Mouse (Mus musculus): ENCODE results near the gene Kremen2.

Kremen2 gene

GRCm38 (mm10) chr17:23760231-23760630 is 14.6 kb upstream of the Kremen2 start:
- DNase-seq (ENCODE audit: low read depth, low spot score) = no peak

- no peak for DNase-seq (ENCODE audit: low read depth, low spot score)
These were observed 13.2 kb upstream of the Kremen2 start for GRCm38 (mm10) chr17:23758801-23759200.

- DNase-seq (ENCODE audit: low read depth, low spot score) = no peak
These were observed 11.9 kb upstream of the Kremen2 start for GRCm38 (mm10) chr17:23757581-23757980.

GRCm38 (mm10) chr17:23755689-23756088 is 10.1 kb upstream of the Kremen2 start:
- no peak for DNase-seq (ENCODE audit: low read depth, low spot score)

GRCm38 (mm10) chr17:23749400-23750191 is 4.0 kb upstream of the Kremen2 start:
- no peak for DNase-seq (ENCODE audit: low read depth, low spot score)

- DNase-seq (ENCODE audit: low read depth, low spot score) = peak; percentile 79
These were observed 3.2 kb upstream of the Kremen2 start for GRCm38 (mm10) chr17:23748631-23749391.

GRCm38 (mm10) chr17:23748026-23748425 is 2.4 kb upstream of the Kremen2 start:
- peak; percentile 53 for DNase-seq (ENCODE audit: low read depth, low spot score)

- DNase-seq (ENCODE audit: low read depth, low spot score) = no peak
These were observed 1.8 kb upstream of the Kremen2 start for GRCm38 (mm10) chr17:23747471-23747870.

- DNase-seq (ENCODE audit: low read depth, low spot score) = no peak
These were observed 1.1 kb upstream of the Kremen2 start for GRCm38 (mm10) chr17:23746767-23747166.

GRCm38 (mm10) chr17:23746311-23746710 is 678 bp upstream of the Kremen2 start:
- peak; percentile 56 for DNase-seq (ENCODE audit: low read depth, low spot score)

GRCm38 (mm10) chr17:23744651-23745050 is 982 bp downstream of the Kremen2 start:
- no peak for DNase-seq (ENCODE audit: low read depth, low spot score)

GRCm38 (mm10) chr17:23744076-23744475 is 1.6 kb downstream of the Kremen2 start:
- DNase-seq (ENCODE audit: low read depth, low spot score) = no peak

GRCm38 (mm10) chr17:23742941-23743340 is 2.7 kb downstream of the Kremen2 start:
- DNase-seq (ENCODE audit: low read depth, low spot score) = no peak

GRCm38 (mm10) chr17:23742210-23742793 is 3.3 kb downstream of the Kremen2 start:
- DNase-seq (ENCODE audit: low read depth, low spot score) = peak; percentile 86

- DNase-seq (ENCODE audit: low read depth, low spot score) = no peak
These were observed 4.0 kb downstream of the Kremen2 start for GRCm38 (mm10) chr17:23741359-23742209.

- DNase-seq (ENCODE audit: low read depth, low spot score) = no peak
These were observed 5.0 kb downstream of the Kremen2 start, which contains the start of gene Paqr4 for GRCm38 (mm10) chr17:23740598-23741021. Gene Paqr4, minus strand, starts transcription at chr17:23740867.

- DNase-seq (ENCODE audit: low read depth, low spot score) = peak; percentile 90
These were observed 5.5 kb downstream of the Kremen2 start for GRCm38 (mm10) chr17:23740136-23740584.

GRCm38 (mm10) chr17:23739202-23740135 is 6.2 kb downstream of the Kremen2 start:
- DNase-seq (ENCODE audit: low read depth, low spot score) = no peak

- no peak for DNase-seq (ENCODE audit: low read depth, low spot score)
These were observed 6.8 kb downstream of the Kremen2 start for GRCm38 (mm10) chr17:23738836-23739201.

Data from CD4-positive helper T cell, adult 2 months (primary cell).